Mouse (Mus musculus): ENCODE results near the gene Agap2.

DNA sequence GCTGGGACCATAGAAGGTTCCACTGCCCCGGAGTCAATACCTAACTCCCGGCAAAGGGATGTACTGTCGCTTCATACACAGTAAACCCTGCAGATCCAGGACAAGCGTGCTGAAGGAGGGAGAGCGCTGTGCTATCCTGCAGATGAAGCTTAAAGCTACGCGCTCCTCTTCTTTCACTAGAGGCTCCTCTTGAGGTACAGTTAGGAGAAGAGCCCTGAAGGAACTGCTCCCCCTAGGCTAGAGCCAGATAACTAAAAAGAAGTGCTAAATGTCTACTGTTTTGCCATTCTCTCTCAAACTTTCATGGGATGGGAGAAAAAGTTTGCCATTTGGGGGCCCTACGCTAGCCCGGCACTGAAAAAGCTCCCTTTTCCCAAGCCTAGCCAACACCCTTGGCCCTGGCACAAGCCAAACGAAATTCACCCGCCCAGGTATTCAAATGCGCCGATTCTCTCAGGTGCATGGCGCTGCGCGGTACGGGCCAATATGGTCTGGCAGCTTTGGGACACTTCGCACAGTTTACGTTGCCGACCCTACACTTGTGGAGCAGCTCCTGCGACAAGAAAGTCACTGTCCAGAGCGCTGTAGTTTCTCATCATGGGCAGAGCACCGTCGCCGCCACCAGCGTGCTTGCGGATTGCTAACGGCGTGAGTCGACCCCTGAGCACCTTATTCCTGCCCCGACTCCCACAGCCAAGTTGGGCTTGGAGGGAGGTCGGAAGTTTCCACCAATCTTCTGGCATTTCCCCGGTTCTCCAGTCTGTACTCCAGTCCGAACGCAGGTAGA is 26.3 kb upstream of the Agap2 start:
- TF ChIP-seq CTCF (IDR thresholded peaks at IDR 0.05; ENCODE audit: extremely low read depth, insufficient read depth, insufficient read length, insufficient replicate concordance) = no peak
- no peak for TF ChIP-seq POLR2A (IDR thresholded peaks at IDR 0.05; ENCODE audit: low read depth, low read length)
